In genomic region chr17:87072766-87073440, GRCm38 (mm10) we compare ENCODE assay signal across 21 mouse cellular contexts.
"Had no signal": no experiment of that assay in that cellular context is flagged by ENCODE, and none has a peak within 500 bp of the region (broad histone marks: within the 10 kb centered on the region; RNA-seq: fewer than 3 reads in every experiment).

No protein-coding gene starts in this region.

- H3K27ac ChIP-seq: lung, embryonic 15.5 days; macrophage; midbrain, embryonic 10.5 days; midbrain, embryonic 12.5 days; neural tube, embryonic 13.5 days; neural tube, embryonic 15.5 days had no signal

- H3K4me3 ChIP-seq: lung, embryonic 15.5 days; midbrain, embryonic 10.5 days; midbrain, embryonic 12.5 days; myocyte; neural tube, embryonic 13.5 days; neural tube, embryonic 15.5 days had no signal

- H3K9me3 ChIP-seq: lung, embryonic 15.5 days; midbrain, embryonic 10.5 days; midbrain, embryonic 12.5 days; neural tube, embryonic 13.5 days; neural tube, embryonic 15.5 days had no signal

- H3K36me3 ChIP-seq: lung, embryonic 15.5 days; midbrain, embryonic 10.5 days; midbrain, embryonic 12.5 days; neural tube, embryonic 13.5 days; neural tube, embryonic 15.5 days had no signal

- H3K4me2 ChIP-seq: lung, embryonic 15.5 days; midbrain, embryonic 12.5 days; neural tube, embryonic 13.5 days; neural tube, embryonic 15.5 days had no signal

- H3K9ac ChIP-seq: lung, embryonic 15.5 days; midbrain, embryonic 12.5 days; neural tube, embryonic 13.5 days; neural tube, embryonic 15.5 days had no signal

- H3K27me3 ChIP-seq: lung, embryonic 15.5 days; midbrain, embryonic 12.5 days; neural tube, embryonic 13.5 days; neural tube, embryonic 15.5 days had no signal

- DNase-seq: lung, adult 2 months; lung, postnatal 14 days; lung, postnatal 36 days; midbrain, embryonic 14.5 days; retina, postnatal 1 day; right cerebral cortex, adult 18-20 months; right cerebral cortex, postnatal 25 days; right cerebral cortex, postnatal 4 days; spleen, adult 18-20 months; thymus, adult 18-20 months; thymus, postnatal 14 days; thymus, postnatal 36 days had no signal

- H3K4me1 ChIP-seq: lung, embryonic 15.5 days; midbrain, embryonic 10.5 days; midbrain, embryonic 12.5 days; neural tube, embryonic 13.5 days; neural tube, embryonic 15.5 days had no signal

- ATAC-seq: lung, postnatal 0 days; midbrain, embryonic 16.5 days had no signal
